Mouse (Mus musculus) kidney, adult 2 months (tissue): ENCODE measurements around the gene Prlh.

ENCODE experiments used
- CTCF ChIP-seq: fragments of 200-500 bp; conservative IDR thresholded peaks from 2 replicates; pipeline ENCODE4 v1.5.1; 2011; ENCODE audit warnings: low read depth, mild to moderate bottlenecking, control low read depth, low read length, moderate library complexity, mixed read lengths; ENCODE audit not compliant: insufficient read depth, insufficient read length
- POLR2A ChIP-seq: fragments of 200-500 bp; IDR thresholded peaks from one replicate; pipeline ENCODE4 v1.6.1; 2011; ENCODE audit warnings: low read depth, low read length, control low read depth

- TF ChIP-seq CTCF: no peak
- TF ChIP-seq POLR2A: no peak
Measured at GRCm38 (mm10) chr1:90949309-90949708, 3.6 kb upstream of the Prlh start.
